Mouse (Mus musculus) hindbrain, postnatal 0 days (tissue): ENCODE measurements at regions not wholly inside any gene's neighbourhood (a gene's known extent, or its start where the extent isn't known, plus 50 kb on each side); places are given as distances from the start of the nearest gene placed in this dataset.
A peak's percentile ranks its signal among the peaks of the same experiment; 100 is the strongest.

Experiments used
- ATAC-seq: fragments of 200-750 bp; cut with Nextera tagmentation; 2 replicates; pipeline ENCODE4 v1.8.0; 2017; ENCODE audit warnings: mild to moderate bottlenecking, moderate TSS enrichment, moderate library complexity
- DNase-seq: peaks from one replicate; pipeline ENCODE4 v3.0.0-alpha.2; 2015; ENCODE audit warnings: low spot score
- H3K27ac ChIP-seq: fragments of 300-500 bp; sonication (generic); 2 replicates; pipeline ENCODE4 v1.5.1; 2014; ENCODE audit warnings: mild to moderate bottlenecking
- H3K27me3 ChIP-seq: fragments of 300-500 bp; sonication (generic); 2 replicates; pipeline ENCODE4 v1.6.1; 2014; ENCODE audit warnings: low read length, mixed read lengths; ENCODE audit not compliant: insufficient read depth
- H3K36me3 ChIP-seq: fragments of 300-500 bp; sonication (generic); 2 replicates; pipeline ENCODE4 v1.6.1; 2014; ENCODE audit warnings: low read length, mixed read lengths; ENCODE audit not compliant: insufficient read depth
- H3K4me1 ChIP-seq: fragments of 300-500 bp; sonication (generic); 2 replicates; pipeline ENCODE4 v1.6.1; 2014; ENCODE audit warnings: antibody characterized with exemption, low read length, mixed read lengths; ENCODE audit not compliant: insufficient read depth
- H3K4me2 ChIP-seq: fragments of 300-500 bp; sonication (generic); 2 replicates; pipeline ENCODE4 v1.6.1; 2014; ENCODE audit warnings: low read depth, mild to moderate bottlenecking, low read length, moderate library complexity, mixed read lengths
- H3K4me3 ChIP-seq: fragments of 300-500 bp; sonication (generic); 2 replicates; pipeline ENCODE4 v1.5.1; 2014; ENCODE audit warnings: low read length
- H3K9ac ChIP-seq: fragments of 300-500 bp; sonication (generic); replicated peaks from 2 replicates; pipeline ENCODE4 v1.6.1; 2014; ENCODE audit warnings: mild to moderate bottlenecking, low read length, moderate library complexity, mixed read lengths
- H3K9me3 ChIP-seq: fragments of 300-500 bp; sonication (generic); 2 replicates; pipeline ENCODE4 v1.6.1; 2016; ENCODE audit warnings: low read length, mixed read lengths
- CTCF ChIP-seq: IDR thresholded peaks from 2 replicates; pipeline ENCODE4 v1.5.1; 2016; ENCODE audit warnings: antibody characterized with exemption, control low read depth, low read depth
- WGBS: fragments of 180-500 bp; shearing (Covaris S2); extraction: QIAGEN DNeasy Blood & Tissue Kit; methylation state at CpG from one replicate; pipeline ENCODE4 v1.1.7; 2014; 5-methylcytosine and 5-hydroxymethylcytosine counted together

GRCm38 (mm10) chr14:71030164-71030880 is 430.7 kb upstream of the Fam160b2 start:
- no peak for ATAC-seq
- Histone ChIP-seq H3K36me3 (no peaks in the 10 kb centered on the region), H3K9ac (no peak overlapping the region), H3K9me3 (no peaks in the 10 kb centered on the region), H3K4me1 (no peaks in the 10 kb centered on the region), H3K27me3 (no peaks in the 10 kb centered on the region), H3K4me3 (no peak overlapping the region), H3K4me2 (no peak overlapping the region), H3K27ac (no peak overlapping the region)
- WGBS: 57% methylated on average over 9 of the region's 9 CpGs
- TF ChIP-seq CTCF: no peak
- DNase-seq: peak; percentile 34
